Mouse (Mus musculus) embryo, embryonic 10.5 days (tissue): ENCODE measurements around the gene Prg4.

ENCODE experiments used
- DNase-seq: peaks from one replicate; pipeline ENCODE4 v3.0.0-alpha.2; 2015; ENCODE audit warnings: low spot score

The Prg4 gene

GRCm38 (mm10) chr1:150404555-150404954 lies 61.4 kb downstream of the Prg4 start:
- no peak for DNase-seq

GRCm38 (mm10) chr1:150403914-150404313 lies 62.1 kb downstream of the Prg4 start:
- no peak for DNase-seq
